Mouse (Mus musculus) hindbrain, postnatal 0 days (tissue): Measurements from ENCODE around the gene Gm29609. TPM values are rescaled to one million over a fixed set of nuclear protein-coding genes. Genes with fewer than 3 reads are reported as not detected.

Source experiments
- ATAC-seq: fragments of 200-750 bp; cut with Nextera tagmentation; 2 replicates; pipeline ENCODE4 v1.8.0; 2017; ENCODE audit warnings: mild to moderate bottlenecking, moderate TSS enrichment, moderate library complexity
- DNase-seq: peaks from one replicate; pipeline ENCODE4 v3.0.0-alpha.2; 2015; ENCODE audit warnings: low spot score
- H3K27ac ChIP-seq: fragments of 300-500 bp; sonication (generic); 2 replicates; pipeline ENCODE4 v1.5.1; 2014; ENCODE audit warnings: mild to moderate bottlenecking
- H3K27me3 ChIP-seq: fragments of 300-500 bp; sonication (generic); 2 replicates; pipeline ENCODE4 v1.6.1; 2014; ENCODE audit warnings: low read length, mixed read lengths; ENCODE audit not compliant: insufficient read depth
- H3K36me3 ChIP-seq: fragments of 300-500 bp; sonication (generic); 2 replicates; pipeline ENCODE4 v1.6.1; 2014; ENCODE audit warnings: low read length, mixed read lengths; ENCODE audit not compliant: insufficient read depth
- H3K4me1 ChIP-seq: fragments of 300-500 bp; sonication (generic); 2 replicates; pipeline ENCODE4 v1.6.1; 2014; ENCODE audit warnings: antibody characterized with exemption, low read length, mixed read lengths; ENCODE audit not compliant: insufficient read depth
- H3K4me2 ChIP-seq: fragments of 300-500 bp; sonication (generic); 2 replicates; pipeline ENCODE4 v1.6.1; 2014; ENCODE audit warnings: low read depth, mild to moderate bottlenecking, low read length, moderate library complexity, mixed read lengths
- H3K4me3 ChIP-seq: fragments of 300-500 bp; sonication (generic); 2 replicates; pipeline ENCODE4 v1.5.1; 2014; ENCODE audit warnings: low read length
- H3K9ac ChIP-seq: fragments of 300-500 bp; sonication (generic); replicated peaks from 2 replicates; pipeline ENCODE4 v1.6.1; 2014; ENCODE audit warnings: mild to moderate bottlenecking, low read length, moderate library complexity, mixed read lengths
- H3K9me3 ChIP-seq: fragments of 300-500 bp; sonication (generic); 2 replicates; pipeline ENCODE4 v1.6.1; 2016; ENCODE audit warnings: low read length, mixed read lengths
- CTCF ChIP-seq: IDR thresholded peaks from 2 replicates; pipeline ENCODE4 v1.5.1; 2016; ENCODE audit warnings: antibody characterized with exemption, control low read depth, low read depth
- WGBS: fragments of 180-500 bp; shearing (Covaris S2); extraction: QIAGEN DNeasy Blood & Tissue Kit; methylation state at CpG from one replicate; pipeline ENCODE4 v1.1.7; 2014; 5-methylcytosine and 5-hydroxymethylcytosine counted together
- polyA plus RNA-seq: library from polyadenylated mRNA; unstranded; fragments of >200 nt; fragmentation: Nextera tagmentation; extraction: Ambion mirVana; gene quantifications from 2 replicates; pipeline ENCODE4 v1.2.1, GENCODE M21; 2015
- total RNA-seq: library from RNA; depleted of rRNA; stranded (reverse); fragments of >200 nt; gene quantifications from 2 replicates; pipeline ENCODE4 v1.2.3, GENCODE M21; 2014; rRNA removed

The Gm29609 gene
- total and polyA plus RNA-seq, 2 experiments from 2014 or later: 1.8 to 1.9 TPM

DNA sequence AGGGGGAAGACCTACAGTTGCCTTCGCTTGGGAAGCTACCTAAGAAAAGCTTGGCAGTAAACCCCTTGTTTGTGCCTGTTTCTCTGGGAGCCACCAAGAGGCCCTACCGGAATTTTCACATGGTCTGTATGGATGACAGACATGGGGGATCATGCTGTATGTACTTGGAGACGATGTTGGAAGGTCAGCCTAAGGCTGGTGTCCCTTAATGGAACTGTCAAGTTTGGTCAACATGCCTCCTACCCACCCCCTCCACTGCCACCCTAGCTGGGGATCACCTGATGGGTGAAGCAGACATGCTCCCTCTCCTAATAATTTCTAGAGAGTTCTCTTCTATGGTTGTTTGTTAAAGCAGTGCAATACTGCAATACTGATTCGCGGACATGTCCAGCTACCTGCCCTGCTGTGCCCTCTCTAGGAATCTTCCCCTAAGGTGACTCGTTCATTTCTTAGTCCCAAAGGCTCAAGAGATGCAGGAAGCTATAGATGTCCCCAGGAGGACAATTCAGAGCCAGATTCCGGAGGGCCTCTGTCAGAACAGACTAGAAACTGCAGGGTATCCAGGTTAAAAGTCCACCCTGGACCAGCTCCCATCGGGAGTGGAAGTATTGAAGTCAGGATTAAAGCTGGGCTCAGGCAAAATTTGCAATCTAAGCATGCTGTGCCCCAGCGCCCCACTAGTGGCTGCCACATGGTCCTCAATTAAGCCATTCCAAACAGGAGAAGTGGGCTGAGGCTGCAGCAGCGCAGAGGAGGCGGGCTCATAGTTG is 83.8 kb downstream of the Gm29609 start:
- WGBS: 21% methylated on average over 11 of the region's 11 CpGs
- Histone ChIP-seq H3K4me3 (0 out of 2 replicates have a peak overlapping the region, but pooled peaks have one; percentile 43), H3K9me3 (no peaks in the 10 kb centered on the region), H3K27ac (no peak overlapping the region), H3K9ac (no peak overlapping the region), H3K27me3 (peaks cover 46% of the 10 kb centered on the region), H3K36me3 (no peaks in the 10 kb centered on the region), H3K4me1 (peaks cover 5% of the 10 kb centered on the region), H3K4me2 (peak overlapping the region; percentile 52; the same call in 1 of the 2 replicates)
- DNase-seq (peak; percentile 42), ATAC-seq (no peak)
- TF ChIP-seq CTCF: peak; percentile 19; the same call in 1 of the 2 replicates

DNA sequence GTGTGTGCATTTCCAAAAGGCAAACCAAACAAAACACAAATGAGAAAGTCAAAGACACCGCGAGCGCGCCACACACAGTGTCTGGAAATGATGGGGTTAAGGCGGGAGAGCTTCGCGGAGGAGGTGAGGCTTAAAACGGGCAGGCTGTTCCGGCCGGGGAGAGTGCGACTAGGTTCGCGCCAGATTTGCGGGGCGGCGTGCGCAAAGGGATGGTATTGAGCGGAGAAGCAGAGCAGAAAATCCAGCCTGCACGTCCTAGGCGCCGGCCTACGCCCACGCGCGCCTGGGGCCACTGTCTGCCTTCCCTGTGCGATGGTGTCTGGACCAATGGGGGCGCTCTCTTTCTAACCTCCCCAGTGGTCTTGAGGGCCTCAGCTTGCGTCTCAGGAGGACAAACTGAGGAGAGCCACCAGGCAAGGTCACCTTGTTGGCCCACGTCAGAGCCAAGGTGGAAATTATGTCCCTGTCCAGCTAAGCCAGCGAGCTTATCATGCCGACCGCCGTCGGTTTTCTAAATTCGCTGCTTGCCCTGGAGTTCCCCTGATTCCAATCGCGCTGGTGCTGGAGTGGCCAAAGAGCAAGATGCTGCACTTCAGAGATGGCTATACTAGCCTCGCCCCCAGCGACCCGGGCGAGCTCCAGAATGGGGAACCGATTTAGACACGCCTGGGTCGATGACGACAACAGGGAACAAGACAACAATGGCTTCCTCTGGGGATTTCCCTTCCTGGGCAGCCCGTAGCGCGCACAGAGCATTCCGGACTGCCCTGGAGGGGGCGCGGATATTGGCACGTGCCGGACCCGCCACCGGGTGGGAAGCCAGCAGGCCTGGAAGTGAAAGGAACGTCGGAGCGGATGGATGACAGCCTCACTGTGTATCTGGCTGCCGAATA is 84.7 kb downstream of the Gm29609 start:
- WGBS: under 1% methylated on average over 59 of the region's 59 CpGs
- Histone ChIP-seq H3K9ac (no peak overlapping the region), H3K4me1 (peaks cover 5% of the 10 kb centered on the region), H3K9me3 (no peaks in the 10 kb centered on the region), H3K4me3 (peak overlapping the region; percentile 43), H3K36me3 (no peaks in the 10 kb centered on the region), H3K27me3 (peaks cover 51% of the 10 kb centered on the region), H3K27ac (no peak overlapping the region), H3K4me2 (peak overlapping the region; percentile 52)
- peak; percentile 28; the same call in 1 of the 2 replicates for TF ChIP-seq CTCF
- ATAC-seq: peak; percentile 27; the same call in 1 of the 2 replicates
- DNase-seq: peak; percentile 41

Other genes starting within 250 kb of the Gm29609 start
- gene Cgref1, start 234.3 kb downstream of the Gm29609 start, total RNA-seq: 114 and 153 TPM in 2 replicates
- 77.4 and 88.0 TPM in 2 replicates for gene Cgref1, start 234.3 kb downstream of the Gm29609 start, polyA plus RNA-seq
- 43.7 and 49.6 TPM in 2 replicates for gene Preb, start 219.6 kb downstream of the Gm29609 start, total RNA-seq
- gene Preb, start 219.6 kb downstream of the Gm29609 start, polyA plus RNA-seq: 104 and 106 TPM in 2 replicates
- gene Tcf23, start 211.2 kb downstream of the Gm29609 start, total RNA-seq: 0.04 TPM in 1 of 2 replicates, not detected in the other
- gene Tcf23, start 211.2 kb downstream of the Gm29609 start, polyA plus RNA-seq: 0.06 TPM in 1 of 2 replicates, not detected in the other
- gene Atraid, start 131.6 kb downstream of the Gm29609 start, total RNA-seq: 152 and 155 TPM in 2 replicates
- 240 and 242 TPM in 2 replicates for gene Atraid, start 131.6 kb downstream of the Gm29609 start, polyA plus RNA-seq
- gene Slc5a6, start 131.0 kb downstream of the Gm29609 start, total RNA-seq: 40.9 and 46.7 TPM in 2 replicates
- 27.9 and 33.7 TPM in 2 replicates for gene Slc5a6, start 131.0 kb downstream of the Gm29609 start, polyA plus RNA-seq
- gene Cad, start 125.1 kb downstream of the Gm29609 start, total RNA-seq: 56.2 and 58.8 TPM in 2 replicates
- gene Cad, start 125.1 kb downstream of the Gm29609 start, polyA plus RNA-seq: 8.1 and 9.1 TPM in 2 replicates
- gene Dnajc5g, start 73.6 kb downstream of the Gm29609 start, total RNA-seq: not detected in 2 replicates
- not detected in 2 replicates for gene Dnajc5g, start 73.6 kb downstream of the Gm29609 start, polyA plus RNA-seq
- 40.2 and 47.5 TPM in 2 replicates for gene Slc30a3, start 71.7 kb downstream of the Gm29609 start, total RNA-seq
- gene Slc30a3, start 71.7 kb downstream of the Gm29609 start, polyA plus RNA-seq: 33.5 and 37.2 TPM in 2 replicates
- gene Trim54, start 63.2 kb downstream of the Gm29609 start, total RNA-seq: 0.22 and 0.52 TPM in 2 replicates
- not detected in 2 replicates for gene Trim54, start 63.2 kb downstream of the Gm29609 start, polyA plus RNA-seq
- not detected in 2 replicates for gene Ucn, start 41.1 kb downstream of the Gm29609 start, total RNA-seq
- 0.44 and 0.54 TPM in 2 replicates for gene Ucn, start 41.1 kb downstream of the Gm29609 start, polyA plus RNA-seq
- 66.1 and 75.0 TPM in 2 replicates for gene Mpv17, start 25.7 kb downstream of the Gm29609 start, total RNA-seq
- 49.1 and 52.1 TPM in 2 replicates for gene Mpv17, start 25.7 kb downstream of the Gm29609 start, polyA plus RNA-seq
- 40.8 and 65.6 TPM in 2 replicates for gene Gtf3c2, start 233 bp upstream of the Gm29609 start, total RNA-seq
- 45.1 and 46.1 TPM in 2 replicates for gene Gtf3c2, start 233 bp upstream of the Gm29609 start, polyA plus RNA-seq
- gene Snx17, start 13.3 kb upstream of the Gm29609 start, total RNA-seq: 102 and 116 TPM in 2 replicates
- 112 and 114 TPM in 2 replicates for gene Snx17, start 13.3 kb upstream of the Gm29609 start, polyA plus RNA-seq
- gene Eif2b4, start 13.5 kb upstream of the Gm29609 start, total RNA-seq: 28.3 and 31.7 TPM in 2 replicates
- gene Eif2b4, start 13.5 kb upstream of the Gm29609 start, polyA plus RNA-seq: 78.1 and 83.9 TPM in 2 replicates
- gene Zfp513, start 22.4 kb upstream of the Gm29609 start, total RNA-seq: 8.9 and 9.6 TPM in 2 replicates
- gene Zfp513, start 22.4 kb upstream of the Gm29609 start, polyA plus RNA-seq: 11.4 and 12.6 TPM in 2 replicates
- 67.4 and 90.4 TPM in 2 replicates for gene Ppm1g, start 40.8 kb upstream of the Gm29609 start, total RNA-seq
- 155 and 157 TPM in 2 replicates for gene Ppm1g, start 40.8 kb upstream of the Gm29609 start, polyA plus RNA-seq
- 100 and 124 TPM in 2 replicates for gene Nrbp1, start 61.0 kb upstream of the Gm29609 start, total RNA-seq
- gene Nrbp1, start 61.0 kb upstream of the Gm29609 start, polyA plus RNA-seq: 134 and 139 TPM in 2 replicates
- 7.0 TPM in 1 of 2 replicates, not detected in the other for gene Gm9970, start 61.3 kb upstream of the Gm29609 start, total RNA-seq
- 0.29 and 0.84 TPM in 2 replicates for gene Gm9970, start 61.3 kb upstream of the Gm29609 start, polyA plus RNA-seq
- 2.4 and 3.2 TPM in 2 replicates for gene Krtcap3, start 71.8 kb upstream of the Gm29609 start, total RNA-seq
- gene Krtcap3, start 71.8 kb upstream of the Gm29609 start, polyA plus RNA-seq: 2.5 and 2.9 TPM in 2 replicates
- 38.2 and 41.8 TPM in 2 replicates for gene Ift172, start 111.2 kb upstream of the Gm29609 start, total RNA-seq
- 16.7 and 18.2 TPM in 2 replicates for gene Ift172, start 111.2 kb upstream of the Gm29609 start, polyA plus RNA-seq
- gene Fndc4, start 116.2 kb upstream of the Gm29609 start, total RNA-seq: 184 and 187 TPM in 2 replicates
- gene Fndc4, start 116.2 kb upstream of the Gm29609 start, polyA plus RNA-seq: 122 TPM in 2 replicates
- 0.89 TPM in 1 of 2 replicates, not detected in the other for gene Gckr, start 117.5 kb upstream of the Gm29609 start, total RNA-seq
- 0.56 and 0.93 TPM in 2 replicates for gene Gckr, start 117.5 kb upstream of the Gm29609 start, polyA plus RNA-seq